Mouse (Mus musculus) kidney, postnatal 4 days (tissue): ENCODE results near the gene Vps37d.
"Not testable (repeated sequence)": the region's sequence is repeated elsewhere in the genome, so short reads cannot be mapped to it uniquely, and the experiment has no call there.

Source experiments
- DNase-seq, 2 experiments: peaks; one replicate each; pipeline ENCODE4 v3.0.0; 2021; ENCODE audit warnings: mixed read lengths in 2 of 2

The Vps37d gene

GRCm38 (mm10) chr5:135073349-135074150 lies 4.5 kb downstream of the Vps37d start:
- peak in 1 of 2 experiments; percentile 13 for DNase-seq

- DNase-seq = no peak
Observed at GRCm38 (mm10) chr5:135072720-135073119, 5.3 kb downstream of the Vps37d start.

DNA sequence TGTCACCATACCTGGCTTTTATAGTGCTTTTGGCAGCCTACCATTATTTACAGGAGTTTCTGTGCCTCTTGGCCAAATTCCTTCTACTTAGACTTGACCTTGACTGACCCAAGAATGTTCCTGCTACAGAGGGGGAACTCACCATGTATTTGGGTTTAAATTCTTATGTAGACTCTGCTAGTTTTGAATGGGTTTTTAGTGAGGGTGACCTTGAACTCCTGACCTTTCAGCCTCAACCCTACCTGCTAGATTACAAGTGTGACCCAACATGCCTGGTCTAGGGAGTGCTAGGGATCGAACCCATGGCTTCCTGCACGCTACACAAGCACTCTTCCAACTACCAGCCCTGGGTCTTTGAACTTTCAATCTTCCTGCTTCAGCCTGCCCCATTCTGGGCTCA lies 6.0 kb downstream of the Vps37d start:
- DNase-seq = no peak

GRCm38 (mm10) chr5:135070448-135070847 lies 7.6 kb downstream of the Vps37d start:
- no peak for DNase-seq

- no peak for DNase-seq
Observed at GRCm38 (mm10) chr5:135066008-135066407, 12.1 kb downstream of the Vps37d start.

DNA sequence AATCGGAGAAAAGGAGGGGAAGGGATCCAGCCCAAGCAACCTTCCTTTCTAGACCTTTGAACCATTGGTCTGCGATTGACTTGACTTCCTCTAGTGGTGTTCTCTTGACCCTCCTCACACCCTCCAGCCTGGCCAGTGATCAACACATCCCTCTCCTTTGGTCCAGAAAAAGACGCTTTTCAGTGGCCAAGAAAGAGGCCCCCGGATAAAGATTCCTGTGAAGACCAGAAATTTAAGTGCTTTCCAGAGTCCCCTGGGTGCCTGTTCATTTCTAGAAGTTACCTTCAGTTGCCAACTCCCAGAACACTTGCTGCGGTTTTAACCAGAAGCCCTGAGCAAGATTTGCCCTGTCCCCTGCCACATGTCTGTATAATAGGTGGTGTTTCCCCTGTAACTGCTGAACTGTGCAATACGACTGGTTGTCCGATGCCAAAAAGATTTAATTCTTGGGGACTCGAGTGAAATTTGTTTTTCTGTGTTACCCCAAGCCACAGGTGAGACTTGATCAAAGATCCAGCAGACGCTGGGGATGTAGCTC lies 13.1 kb downstream of the Vps37d start, which contains the start of gene Bud23:
Gene Bud23, minus strand, starts transcription at position 51 of the 538 bp plus-strand sequence.
- DNase-seq = not testable (repeated sequence)

GRCm38 (mm10) chr5:135064382-135064766 lies 13.7 kb downstream of the Vps37d start:
- no peak for DNase-seq

DNA sequence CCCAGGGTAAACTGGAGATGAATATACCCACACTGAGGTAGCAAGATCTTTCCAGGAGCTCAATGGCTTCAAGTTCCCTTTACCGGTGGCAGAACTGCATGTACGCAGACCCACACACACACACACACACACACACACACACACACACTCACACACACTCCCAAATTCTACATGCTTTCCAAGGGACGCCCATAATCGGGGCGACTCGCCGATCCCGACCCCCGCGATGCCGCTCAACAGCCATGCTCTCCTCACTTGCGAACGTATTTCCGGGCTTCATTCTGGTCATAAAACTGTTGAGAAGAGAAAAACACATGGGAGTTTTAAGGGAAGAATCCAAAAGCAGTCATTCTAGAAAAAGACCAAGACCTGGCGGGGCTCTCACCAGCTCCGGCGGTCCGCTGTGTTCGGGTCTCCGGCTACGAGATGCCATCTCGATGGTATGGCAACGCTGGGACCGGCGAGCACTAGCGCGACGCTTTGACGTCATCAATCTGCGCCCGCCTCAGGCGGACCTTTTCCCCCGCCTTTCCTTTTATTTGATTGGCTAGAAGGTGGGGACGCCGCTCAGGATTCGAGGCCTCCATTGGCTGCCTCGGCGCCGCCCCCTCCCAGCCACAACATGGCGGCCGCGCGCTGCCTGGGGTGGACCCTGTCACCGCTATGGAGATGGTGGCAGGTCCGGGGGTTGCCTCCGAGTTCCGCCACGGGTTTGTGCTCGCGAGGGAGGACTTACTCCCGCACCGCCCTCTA lies 14.3 kb downstream of the Vps37d start, which contains the start of gene Dnajc30:
Gene Dnajc30, plus strand, starts transcription at position 574 of the 753 bp plus-strand sequence.
- DNase-seq = peak; percentile 99

DNA sequence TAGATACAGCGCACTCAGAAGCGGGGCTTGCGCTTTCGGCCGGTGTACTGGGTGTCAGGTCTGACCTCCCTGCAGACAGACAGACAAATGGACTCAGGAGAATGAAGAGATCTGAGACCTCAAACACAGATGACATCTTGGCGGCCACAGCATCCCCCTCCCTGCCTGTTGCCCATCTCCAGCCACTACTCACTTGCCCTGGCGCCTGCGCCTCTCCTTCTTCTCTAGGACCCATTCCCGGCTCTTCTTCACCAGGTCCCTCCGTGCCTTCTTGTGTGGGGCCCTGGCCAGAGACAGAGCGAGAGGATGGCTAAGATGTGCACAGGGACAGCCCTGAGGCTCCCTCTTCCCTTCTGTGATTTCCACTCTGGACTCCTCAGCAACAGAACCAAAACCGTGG lies 24.7 kb downstream of the Vps37d start:
- DNase-seq = no peak

- DNase-seq = not testable (repeated sequence)
Observed at GRCm38 (mm10) chr5:135049268-135049667, 28.8 kb downstream of the Vps37d start.

GRCm38 (mm10) chr5:135048539-135048938 lies 29.5 kb downstream of the Vps37d start:
- DNase-seq = no peak

GRCm38 (mm10) chr5:135044575-135044974 lies 33.5 kb downstream of the Vps37d start:
- no peak for DNase-seq

DNA sequence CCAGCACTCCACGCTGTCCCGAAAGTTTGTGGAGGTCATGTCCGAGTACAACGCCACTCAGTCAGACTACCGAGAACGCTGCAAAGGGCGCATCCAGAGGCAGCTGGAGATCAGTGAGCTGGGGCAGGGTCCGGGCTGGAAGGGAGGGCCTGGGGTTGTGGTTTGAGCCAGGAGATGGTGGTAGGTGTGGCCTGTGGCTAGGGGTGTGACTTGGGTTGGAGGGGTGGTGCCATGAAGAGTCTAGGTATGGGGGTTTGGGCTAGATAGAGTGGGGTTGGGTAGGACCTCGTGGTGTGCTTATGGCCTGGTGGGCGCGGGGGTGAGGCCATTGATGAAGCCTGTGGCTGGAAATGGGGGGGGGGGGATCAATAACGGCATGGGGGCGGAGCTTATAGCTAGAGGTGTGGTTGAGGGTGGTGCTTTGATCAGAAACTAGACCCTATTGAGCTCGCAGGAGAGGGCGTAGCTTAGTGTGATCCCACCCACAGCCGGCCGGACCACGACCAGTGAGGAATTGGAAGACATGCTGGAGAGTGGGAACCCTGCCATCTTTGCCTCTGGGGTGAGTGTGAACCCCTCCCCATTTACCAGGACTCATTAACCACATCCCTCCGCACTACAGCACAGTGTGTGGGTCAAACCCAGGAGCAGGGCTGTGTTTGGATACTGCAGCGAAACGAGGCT lies 35.8 kb downstream of the Vps37d start:
- peak; percentile 28 to 49 for DNase-seq

GRCm38 (mm10) chr5:135040777-135041176 lies 37.3 kb downstream of the Vps37d start:
- no peak for DNase-seq

GRCm38 (mm10) chr5:135040059-135040458 lies 38.0 kb downstream of the Vps37d start:
- no peak for DNase-seq

GRCm38 (mm10) chr5:135039541-135039940 lies 38.5 kb downstream of the Vps37d start:
- DNase-seq = no peak

DNA sequence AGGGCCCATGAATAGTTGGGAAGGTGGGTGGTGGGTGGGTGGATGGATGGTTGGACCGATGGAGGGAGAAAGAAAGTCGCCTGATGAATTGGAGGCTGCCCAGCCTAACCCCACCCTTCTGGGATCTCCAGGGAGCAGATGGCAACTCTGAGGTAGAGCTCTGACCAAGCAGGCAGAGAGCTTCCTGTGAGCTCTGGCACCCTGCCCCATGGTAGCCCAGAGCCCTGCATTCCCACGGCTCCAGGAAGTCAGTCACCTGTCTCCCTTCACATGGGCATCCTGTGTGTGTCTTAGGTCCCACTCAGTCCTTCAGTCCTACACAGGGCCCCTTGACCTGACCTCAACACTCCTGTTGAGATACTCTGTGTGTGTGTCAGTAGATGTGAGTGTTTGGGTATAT lies 40.1 kb downstream of the Vps37d start:
- no peak for DNase-seq

GRCm38 (mm10) chr5:135035608-135036359 lies 42.3 kb downstream of the Vps37d start:
- DNase-seq = no peak

GRCm38 (mm10) chr5:135034593-135034992 lies 43.5 kb downstream of the Vps37d start:
- DNase-seq = no peak

GRCm38 (mm10) chr5:135032581-135032980 lies 45.5 kb downstream of the Vps37d start:
- DNase-seq = no peak

DNA sequence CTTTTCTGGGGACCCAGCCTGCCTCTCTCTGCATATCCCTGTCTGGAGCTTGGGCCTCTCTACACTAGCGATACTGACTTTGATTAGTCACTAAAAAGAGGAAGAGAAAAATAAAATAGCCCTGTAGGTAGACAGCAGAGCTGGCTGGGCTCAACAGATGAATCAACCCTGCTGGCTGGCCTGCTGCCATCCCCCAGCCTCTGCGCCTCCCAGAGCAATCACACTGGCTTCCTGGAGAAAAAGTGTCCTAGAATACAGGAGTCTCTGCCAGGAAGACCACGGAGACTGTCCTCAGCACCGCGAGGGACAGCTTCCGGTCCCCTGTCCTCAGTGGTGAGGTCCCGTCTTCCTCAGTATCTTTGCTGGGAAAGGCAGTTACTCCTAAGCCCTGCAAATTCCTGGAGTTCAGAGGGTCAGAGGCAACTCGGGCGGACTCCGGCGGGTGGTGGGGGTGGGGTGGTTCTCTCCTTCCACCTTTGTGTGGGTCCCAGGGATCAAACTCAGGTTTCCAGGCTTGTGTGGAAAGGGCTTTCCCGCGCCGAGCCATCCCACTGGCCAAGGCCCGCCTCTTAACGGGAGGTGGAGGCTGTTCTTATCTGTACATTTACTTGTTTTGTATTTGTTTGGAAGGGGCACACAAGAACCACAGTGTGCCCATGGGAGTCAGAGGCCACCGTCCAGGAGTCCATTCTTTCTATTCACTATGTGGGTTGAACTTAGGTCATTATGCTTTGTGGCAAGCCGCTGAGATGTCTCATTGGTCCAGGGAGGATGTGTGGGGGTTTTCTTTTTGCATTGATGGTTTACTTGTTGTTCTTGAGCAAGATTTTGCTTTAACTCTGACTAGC lies 48.8 kb downstream of the Vps37d start:
- DNase-seq = peak; percentile 71 to 80
